Mouse (Mus musculus): ENCODE measurements around the gene Pgghg. TPM values are rescaled to one million over a fixed set of nuclear protein-coding genes. Genes with fewer than 3 reads are reported as not detected.

Pgghg gene
- total RNA-seq, 1 experiment from 2014 or later, result 12.1 TPM

- ATAC-seq (replicated peaks; ENCODE audit: low read depth, poor library complexity, severe bottlenecking), result peak; percentile 94
Observed at GRCm38 (mm10) chr7:140981704-140982103, 40.5 kb downstream of the Pgghg start.

GRCm38 (mm10) chr7:140982971-140983370 is 41.8 kb downstream of the Pgghg start:
- ATAC-seq (replicated peaks; ENCODE audit: low read depth, poor library complexity, severe bottlenecking), result 0 out of 2 replicates have a peak, but pooled peaks have one; percentile 7

DNA sequence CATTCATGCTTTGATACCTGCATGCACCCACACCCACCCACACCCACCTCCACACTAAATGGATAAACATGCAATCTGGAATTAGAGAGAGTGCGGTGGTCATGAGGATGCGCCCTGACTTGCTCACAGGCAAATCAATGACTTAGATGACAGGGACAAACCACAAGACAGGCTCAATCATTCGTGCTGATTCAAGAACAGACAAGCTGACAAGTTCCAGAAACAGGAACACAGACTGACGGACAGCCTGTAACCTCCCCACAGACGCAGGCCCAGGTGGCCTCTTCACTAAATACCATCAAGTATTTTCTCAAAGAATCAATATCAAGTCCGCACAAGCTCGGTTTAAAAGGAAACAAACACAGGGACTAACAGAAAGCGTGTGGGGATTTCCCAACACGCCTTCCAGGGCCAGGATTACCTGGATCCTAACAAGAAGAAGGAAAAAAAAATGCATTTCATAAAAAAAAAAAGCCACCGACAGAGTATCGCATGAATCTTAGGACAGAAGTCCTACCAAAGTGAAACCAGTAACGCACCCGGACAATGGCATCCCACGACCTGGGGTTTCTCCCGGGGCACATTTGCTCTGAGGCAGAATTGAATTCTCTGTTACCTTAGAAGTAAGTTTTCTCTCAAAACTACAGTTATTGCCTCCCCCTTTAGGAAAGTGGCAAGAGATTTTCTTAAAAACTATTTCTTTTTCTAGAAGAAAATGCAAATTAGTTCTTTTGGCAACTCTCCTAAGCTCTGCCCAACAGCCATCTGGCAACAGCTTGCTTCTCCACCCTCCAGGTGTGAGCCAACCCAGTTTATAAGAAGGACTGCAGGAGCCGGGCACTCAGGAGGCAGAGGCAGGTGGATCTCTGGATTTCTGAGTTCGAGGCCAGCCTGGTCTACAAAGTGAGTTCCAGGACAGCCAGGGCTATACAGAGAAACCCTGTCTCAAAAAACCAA is 46.3 kb downstream of the Pgghg start:
- ATAC-seq (replicated peaks; ENCODE audit: low read depth, poor library complexity, severe bottlenecking), result no peak

GRCm38 (mm10) chr7:140989022-140989421 is 47.8 kb downstream of the Pgghg start:
- no peak for ATAC-seq (replicated peaks; ENCODE audit: low read depth, poor library complexity, severe bottlenecking)

- ATAC-seq (replicated peaks; ENCODE audit: low read depth, poor library complexity, severe bottlenecking), result peak; percentile 17
Observed at GRCm38 (mm10) chr7:140990185-140990584, 49.0 kb downstream of the Pgghg start.

- ATAC-seq (replicated peaks; ENCODE audit: low read depth, poor library complexity, severe bottlenecking), result peak; percentile 86
Observed at GRCm38 (mm10) chr7:140990622-140991021, 49.4 kb downstream of the Pgghg start.

DNA sequence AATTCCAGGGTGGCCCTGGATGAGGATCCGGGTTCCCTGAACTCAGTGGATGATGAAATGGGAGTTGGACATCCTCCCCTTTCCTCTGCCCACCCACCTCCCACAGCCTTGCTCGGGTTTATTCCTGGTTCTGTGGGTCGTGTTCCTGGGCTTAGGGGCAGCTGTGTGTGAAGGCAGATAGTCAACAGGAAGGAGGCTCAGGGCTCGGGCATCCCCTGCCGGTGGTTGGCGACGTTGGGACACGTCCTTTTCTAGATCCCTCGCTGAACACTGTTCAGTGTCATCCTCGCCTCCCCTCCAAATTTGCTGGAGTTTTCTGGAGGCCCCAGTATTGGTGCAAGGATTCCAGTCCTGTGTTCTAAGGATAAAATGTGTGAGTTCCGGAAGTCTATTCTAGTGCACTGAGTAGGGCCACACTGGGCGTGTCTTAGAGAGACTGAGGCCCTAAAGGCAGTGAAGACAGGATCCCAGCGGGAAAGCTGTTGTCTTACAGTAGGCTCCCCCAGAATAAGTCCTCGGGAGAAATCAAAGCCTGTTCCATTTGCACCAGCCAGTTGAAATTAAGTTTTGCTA is 50.0 kb downstream of the Pgghg start:
- ATAC-seq (replicated peaks; ENCODE audit: low read depth, poor library complexity, severe bottlenecking), result peak; percentile 76

Other genes with a start within 250 kb of the Pgghg start
- not detected in 2 replicates for gene Olfr541, start 244.1 kb upstream of the Pgghg start, total RNA-seq (2017)
- gene Cyp2e1, start 177.7 kb upstream of the Pgghg start, total RNA-seq (2017), result not detected in 2 replicates
- 0.15 and 0.23 TPM in 2 replicates for gene Syce1, start 153.5 kb upstream of the Pgghg start, total RNA-seq (2017)
- 1.5 and 3.0 TPM in 2 replicates for gene Zfp941, start 119.2 kb upstream of the Pgghg start, total RNA-seq (2017)
- gene Urah, start 106.4 kb upstream of the Pgghg start, total RNA-seq (2017), result not detected in 2 replicates
- gene Scgb1c1, start 95.8 kb upstream of the Pgghg start, total RNA-seq (2017), result not detected in 2 replicates
- not detected in 2 replicates for gene Odf3, start 93.6 kb upstream of the Pgghg start, total RNA-seq (2017)
- gene Gm45785, start 85.1 kb upstream of the Pgghg start, total RNA-seq (2017), result 0.50 TPM in 1 of 2 replicates, not detected in the other
- 36.0 and 38.0 TPM in 2 replicates for gene Ric8a, start 84.4 kb upstream of the Pgghg start, total RNA-seq (2017)
- gene Bet1l, start 83.8 kb upstream of the Pgghg start, total RNA-seq (2017), result 13.8 and 24.0 TPM in 2 replicates
- gene Psmd13, start 59.4 kb upstream of the Pgghg start, total RNA-seq (2017), result 182 and 184 TPM in 2 replicates
- 34.3 and 38.6 TPM in 2 replicates for gene Sirt3, start 59.1 kb upstream of the Pgghg start, total RNA-seq (2017)
- not detected in 2 replicates for gene Cox8b, start 40.9 kb upstream of the Pgghg start, total RNA-seq (2017)
- 0.18 and 0.49 TPM in 2 replicates for gene Nlrp6, start 20.5 kb upstream of the Pgghg start, total RNA-seq (2017)
- not detected in 2 replicates for gene Ifitm5, start 8.9 kb downstream of the Pgghg start, total RNA-seq (2017)
- gene Gm45717, start 14.5 kb downstream of the Pgghg start, total RNA-seq (2017), result 0.96 TPM in 1 of 2 replicates, not detected in the other
- 275 and 332 TPM in 2 replicates for gene Ifitm2, start 14.6 kb downstream of the Pgghg start, total RNA-seq (2017)
- 120 and 124 TPM in 2 replicates for gene Ifitm1, start 25.8 kb downstream of the Pgghg start, total RNA-seq (2017)
- 143 and 146 TPM in 2 replicates for gene Ifitm3, start 69.4 kb downstream of the Pgghg start, total RNA-seq (2017)
- gene Ifitm6, start 76.5 kb downstream of the Pgghg start, total RNA-seq (2017), result 8.2 TPM in 1 of 2 replicates, not detected in the other
- not detected in 2 replicates for gene Gm17387, start 87.7 kb downstream of the Pgghg start, total RNA-seq (2017)
- 0.19 and 0.82 TPM in 2 replicates for gene B4galnt4, start 119.7 kb downstream of the Pgghg start, total RNA-seq (2017)
- gene Pkp3, start 136.8 kb downstream of the Pgghg start, total RNA-seq (2017), result 0.19 and 3.4 TPM in 2 replicates
- 17.7 and 26.1 TPM in 2 replicates for gene Sigirr, start 159.2 kb downstream of the Pgghg start, total RNA-seq (2017)
- not detected in 2 replicates for gene Ano9, start 176.4 kb downstream of the Pgghg start, total RNA-seq (2017)
- gene Ptdss2, start 181.0 kb downstream of the Pgghg start, total RNA-seq (2017), result 12.8 and 16.6 TPM in 2 replicates
- 42.0 and 54.6 TPM in 2 replicates for gene Rnh1, start 231.5 kb downstream of the Pgghg start, total RNA-seq (2017)